Mouse (Mus musculus): ENCODE results near the gene Oaz2. TPM values are rescaled to one million over a fixed set of nuclear protein-coding genes. Genes with fewer than 3 reads are reported as not detected.
"Not testable (repeated sequence)": the region's sequence is repeated elsewhere in the genome, so short reads cannot be mapped to it uniquely, and the experiment has no call there.

Oaz2 gene
- polyA plus RNA-seq, 1 experiment = 48.0 TPM

DNA sequence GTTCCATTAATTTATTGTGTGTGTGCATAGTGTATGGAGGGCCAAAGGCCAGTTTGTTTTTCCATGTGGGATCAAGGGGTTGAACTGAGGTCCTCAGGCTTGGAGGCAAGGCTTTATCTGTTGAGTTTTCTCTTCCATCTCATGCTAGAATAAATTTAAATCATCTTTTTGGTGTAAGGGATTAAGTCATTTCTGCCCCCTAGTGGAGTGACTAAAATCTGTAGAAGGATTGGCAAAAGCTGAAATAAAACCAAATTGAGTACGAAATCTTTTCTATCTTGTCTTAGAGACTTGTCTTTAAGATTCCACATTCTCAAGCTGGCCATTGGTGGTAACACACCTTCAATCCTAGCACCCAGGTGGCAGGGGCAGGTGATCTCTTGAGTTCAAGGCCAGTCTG lies 15.2 kb downstream of the Oaz2 start:
- 60% methylated on average over 1 of the region's 1 CpGs for WGBS
- Histone ChIP-seq H3K27me3 (ENCODE audit: control insufficient read depth, insufficient read depth, low read length) (no peaks in the 10 kb centered on the region), H3K36me3 (ENCODE audit: control insufficient read depth, insufficient read depth, low read length) (peaks cover 2% of the 10 kb centered on the region; the same call in 1 of the 2 replicates), H3K4me3 (ENCODE audit: extremely low read depth, insufficient read depth, insufficient read length) (no peak overlapping the region), H3K4me1 (ENCODE audit: control insufficient read depth, insufficient read depth, insufficient read length) (no peaks in the 10 kb centered on the region; the same call in 1 of the 2 replicates), H3K27ac (ENCODE audit: insufficient read depth, low read length) (no peak overlapping the region)
- TF ChIP-seq POLR2A (IDR thresholded peaks at IDR 0.05; ENCODE audit: low read depth, low read length) = no peak
- TF ChIP-seq CTCF (IDR thresholded peaks at IDR 0.05; ENCODE audit: extremely low read depth, insufficient read depth, insufficient read length, insufficient replicate concordance) = no peak
- DNase-seq (ENCODE audit: low read depth in 1 of 2, low spot score in 2 of 2) = no peak

DNA sequence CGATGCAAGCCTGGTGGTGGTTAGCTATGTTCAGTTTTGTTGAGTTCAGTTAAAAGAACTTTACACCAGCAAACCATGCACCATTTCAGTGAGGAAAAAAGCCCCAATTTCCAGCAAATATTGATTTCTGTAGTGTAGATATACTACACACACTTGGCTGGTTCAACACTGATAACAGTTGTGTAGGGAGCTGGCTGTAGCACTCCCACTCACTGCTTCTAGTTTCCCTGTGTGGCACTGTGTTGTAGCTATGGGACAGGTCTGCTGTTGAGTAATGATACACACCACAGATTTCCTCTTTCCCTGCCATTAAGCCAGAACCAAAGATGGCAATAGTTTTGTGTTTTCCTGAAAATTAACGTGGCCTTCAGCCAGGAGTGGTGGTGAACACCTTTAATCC lies 16.9 kb downstream of the Oaz2 start:
- no peak overlapping the region for H3K4me3 ChIP-seq (ENCODE audit: extremely low read depth, insufficient read depth, insufficient read length)
- no peak overlapping the region for H3K27ac ChIP-seq (ENCODE audit: insufficient read depth, low read length)
- 67% methylated on average over 2 of the region's 2 CpGs for WGBS
- H3K4me1 ChIP-seq (ENCODE audit: control insufficient read depth, insufficient read depth, insufficient read length) = no peaks in the 10 kb centered on the region; the same call in 1 of the 2 replicates
- peaks cover 10% of the 10 kb centered on the region for H3K36me3 ChIP-seq (ENCODE audit: control insufficient read depth, insufficient read depth, low read length)
- H3K27me3 ChIP-seq (ENCODE audit: control insufficient read depth, insufficient read depth, low read length) = no peaks in the 10 kb centered on the region
- DNase-seq (ENCODE audit: low read depth in 1 of 2, low spot score in 2 of 2) = no peak
- TF ChIP-seq POLR2A (IDR thresholded peaks at IDR 0.05; ENCODE audit: low read depth, low read length) = no peak
- TF ChIP-seq CTCF (IDR thresholded peaks at IDR 0.05; ENCODE audit: extremely low read depth, insufficient read depth, insufficient read length, insufficient replicate concordance) = no peak

DNA sequence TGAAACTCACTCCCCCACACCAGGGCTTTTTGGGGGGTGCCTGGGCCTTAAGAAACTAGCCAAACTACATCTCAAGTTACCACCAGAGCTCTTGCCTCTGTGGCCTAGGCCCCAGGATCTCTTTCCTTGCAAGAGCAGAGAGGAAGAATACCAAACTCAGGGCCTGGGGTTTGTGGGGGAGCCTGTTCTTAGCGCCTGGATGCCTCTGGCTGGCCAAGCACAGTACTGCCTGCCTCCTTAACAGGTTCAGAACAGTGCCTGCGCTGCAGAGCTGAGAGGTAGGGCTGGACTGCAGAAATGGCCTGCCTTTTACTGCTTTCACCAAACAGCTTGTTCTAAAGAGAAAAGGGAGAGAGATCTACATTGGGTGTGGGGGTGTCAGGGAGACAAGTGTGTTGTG lies 22.1 kb downstream of the Oaz2 start:
- 67% methylated on average over 2 of the region's 2 CpGs for WGBS
- not testable (repeated sequence) for H3K4me1 ChIP-seq (ENCODE audit: control insufficient read depth, insufficient read depth, insufficient read length); H3K27ac ChIP-seq (ENCODE audit: insufficient read depth, low read length); H3K4me3 ChIP-seq (ENCODE audit: extremely low read depth, insufficient read depth, insufficient read length); H3K27me3 ChIP-seq (ENCODE audit: control insufficient read depth, insufficient read depth, low read length); DNase-seq (ENCODE audit: low read depth in 1 of 2, low spot score in 2 of 2)
- peaks cover 12% of the 10 kb centered on the region for H3K36me3 ChIP-seq (ENCODE audit: control insufficient read depth, insufficient read depth, low read length)

- Histone ChIP-seq H3K4me1 (ENCODE audit: control insufficient read depth, insufficient read depth, insufficient read length) (peaks cover 5% of the 10 kb centered on the region; the same call in 1 of the 2 replicates), H3K4me3 (ENCODE audit: extremely low read depth, insufficient read depth, insufficient read length) (no peak overlapping the region), H3K27me3 (ENCODE audit: control insufficient read depth, insufficient read depth, low read length) (no peaks in the 10 kb centered on the region), H3K27ac (ENCODE audit: insufficient read depth, low read length) (no peak overlapping the region), H3K36me3 (ENCODE audit: control insufficient read depth, insufficient read depth, low read length) (peaks cover 18% of the 10 kb centered on the region)
- 70% methylated on average over 3 of the region's 3 CpGs for WGBS
- TF ChIP-seq POLR2A (IDR thresholded peaks at IDR 0.05; ENCODE audit: low read depth, low read length) (no peak), CTCF (IDR thresholded peaks at IDR 0.05; ENCODE audit: extremely low read depth, insufficient read depth, insufficient read length, insufficient replicate concordance) (no peak)
- DNase-seq (ENCODE audit: low read depth in 1 of 2, low spot score in 2 of 2) = no peak
Observed at GRCm38 (mm10) chr9:65692466-65692865, 24.7 kb downstream of the Oaz2 start.

- Histone ChIP-seq H3K4me1 (ENCODE audit: control insufficient read depth, insufficient read depth, insufficient read length) (peaks cover 5% of the 10 kb centered on the region; the same call in 1 of the 2 replicates), H3K27ac (ENCODE audit: insufficient read depth, low read length) (no peak overlapping the region), H3K27me3 (ENCODE audit: control insufficient read depth, insufficient read depth, low read length) (no peaks in the 10 kb centered on the region), H3K36me3 (ENCODE audit: control insufficient read depth, insufficient read depth, low read length) (peaks cover 16% of the 10 kb centered on the region), H3K4me3 (ENCODE audit: extremely low read depth, insufficient read depth, insufficient read length) (no peak overlapping the region)
- no peak for DNase-seq (ENCODE audit: low read depth in 1 of 2, low spot score in 2 of 2)
- WGBS = 28% methylated on average over 5 of the region's 5 CpGs
- TF ChIP-seq CTCF (IDR thresholded peaks at IDR 0.05; ENCODE audit: extremely low read depth, insufficient read depth, insufficient read length, insufficient replicate concordance) = no peak
- no peak for TF ChIP-seq POLR2A (IDR thresholded peaks at IDR 0.05; ENCODE audit: low read depth, low read length)
Observed at GRCm38 (mm10) chr9:65692959-65693603, 25.3 kb downstream of the Oaz2 start.

GRCm38 (mm10) chr9:65695646-65696045 lies 27.8 kb downstream of the Oaz2 start:
- whole genome bisulfite sequencing = 79% methylated on average over 3 of the region's 3 CpGs
- Histone ChIP-seq H3K36me3 (ENCODE audit: control insufficient read depth, insufficient read depth, low read length) (peaks cover 13% of the 10 kb centered on the region), H3K4me1 (ENCODE audit: control insufficient read depth, insufficient read depth, insufficient read length) (peaks cover 5% of the 10 kb centered on the region; the same call in 1 of the 2 replicates), H3K4me3 (ENCODE audit: extremely low read depth, insufficient read depth, insufficient read length) (no peak overlapping the region), H3K27me3 (ENCODE audit: control insufficient read depth, insufficient read depth, low read length) (no peaks in the 10 kb centered on the region), H3K27ac (ENCODE audit: insufficient read depth, low read length) (no peak overlapping the region)
- TF ChIP-seq POLR2A (IDR thresholded peaks at IDR 0.05; ENCODE audit: low read depth, low read length) (no peak), CTCF (IDR thresholded peaks at IDR 0.05; ENCODE audit: extremely low read depth, insufficient read depth, insufficient read length, insufficient replicate concordance) (no peak)
- no peak for DNase-seq (ENCODE audit: low read depth in 1 of 2, low spot score in 2 of 2)

DNA sequence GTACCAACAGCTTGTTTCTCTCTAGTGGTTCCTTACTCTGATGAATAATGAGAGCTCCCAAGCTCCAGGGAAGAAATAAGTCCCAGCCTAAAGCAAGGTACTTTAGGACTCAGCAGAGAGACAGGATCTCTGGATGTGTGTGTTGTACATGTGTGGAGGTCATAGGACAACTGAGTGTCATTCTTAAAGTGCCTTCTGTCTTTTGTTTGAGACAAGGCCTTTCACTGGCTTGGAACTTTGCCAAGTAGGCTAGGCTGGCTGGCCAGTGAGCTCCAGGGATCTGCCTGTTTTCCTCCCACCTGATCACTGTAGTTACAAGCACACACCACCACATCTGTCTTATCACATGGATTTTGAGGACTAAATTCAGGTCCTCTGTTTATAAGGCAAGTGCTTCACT lies 28.5 kb downstream of the Oaz2 start:
- H3K27ac ChIP-seq (ENCODE audit: insufficient read depth, low read length) = no peak overlapping the region
- DNase-seq (ENCODE audit: low read depth in 1 of 2, low spot score in 2 of 2) = no peak
- peaks cover 5% of the 10 kb centered on the region; the same call in 1 of the 2 replicates for H3K4me1 ChIP-seq (ENCODE audit: control insufficient read depth, insufficient read depth, insufficient read length)
- H3K4me3 ChIP-seq (ENCODE audit: extremely low read depth, insufficient read depth, insufficient read length) = no peak overlapping the region
- H3K27me3 ChIP-seq (ENCODE audit: control insufficient read depth, insufficient read depth, low read length) = no peaks in the 10 kb centered on the region
- no peak for TF ChIP-seq POLR2A (IDR thresholded peaks at IDR 0.05; ENCODE audit: low read depth, low read length)
- no peak for TF ChIP-seq CTCF (IDR thresholded peaks at IDR 0.05; ENCODE audit: extremely low read depth, insufficient read depth, insufficient read length, insufficient replicate concordance)
- peaks cover 16% of the 10 kb centered on the region for H3K36me3 ChIP-seq (ENCODE audit: control insufficient read depth, insufficient read depth, low read length)
